Mouse (Mus musculus): ENCODE measurements at regions not wholly inside any gene's neighbourhood (a gene's known extent, or its start where the extent isn't known, plus 50 kb on each side); places are given as distances from the start of the nearest gene placed in this dataset.
"Not testable (repeated sequence)": the region's sequence is repeated elsewhere in the genome, so short reads cannot be mapped to it uniquely, and the experiment has no call there.

DNA sequence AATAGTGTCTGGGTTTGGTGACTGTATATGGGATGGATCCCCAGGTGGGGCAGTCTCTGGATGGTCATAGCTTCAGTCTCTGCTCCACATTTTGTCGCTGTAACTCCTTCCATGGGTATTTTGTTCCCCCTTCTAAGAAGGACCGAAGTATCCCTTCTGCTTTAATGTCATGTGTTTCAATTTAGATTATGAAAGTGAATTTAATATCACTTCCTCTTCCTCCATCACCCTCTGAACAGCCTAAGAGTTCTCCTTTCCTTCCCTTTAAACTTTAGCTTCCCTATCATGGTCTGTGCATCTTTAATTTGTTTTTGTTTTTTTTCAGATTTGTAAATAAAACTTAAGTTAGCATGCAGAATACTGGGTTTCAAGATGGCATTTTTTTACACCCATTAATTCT, 211.0 kb upstream of the Phyhipl start:
- no peak for DNase-seq (ENCODE audit: low spot score in 2 of 2)

DNA sequence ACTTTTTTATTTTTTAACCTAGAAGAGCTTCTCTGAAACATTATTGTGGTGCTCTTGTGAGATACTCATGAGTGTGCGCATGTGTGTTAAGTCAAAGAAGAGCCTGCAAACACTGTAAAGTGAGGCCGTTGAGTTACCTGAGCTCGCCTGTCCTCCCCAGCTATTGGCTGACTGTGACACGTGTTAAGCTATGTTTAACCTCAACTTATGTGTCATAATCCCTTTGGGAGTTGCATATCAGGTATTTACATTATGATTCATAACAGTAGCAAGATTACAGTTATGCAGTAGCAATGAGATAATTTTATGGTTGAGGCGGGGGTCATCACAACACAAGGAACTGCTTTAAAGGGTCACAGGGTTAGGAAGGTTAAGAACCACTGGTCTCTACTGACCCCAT, 208.9 kb upstream of the Phyhipl start:
- no peak for DNase-seq (ENCODE audit: low spot score in 2 of 2)

DNA sequence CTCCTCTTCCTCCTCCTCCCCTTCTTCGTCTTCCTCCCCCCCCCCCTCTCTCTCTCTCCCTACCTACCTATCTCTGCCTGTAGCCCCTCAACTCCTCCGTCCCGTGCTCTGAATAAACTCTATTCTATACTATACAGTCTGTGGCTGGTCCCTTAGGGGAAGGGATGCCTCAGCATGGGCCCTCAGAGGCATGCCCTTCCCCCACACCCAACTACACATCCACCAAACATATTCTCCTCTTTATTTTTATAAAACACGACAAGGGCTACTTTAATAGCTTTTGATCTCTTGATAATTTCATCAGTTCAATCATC, 206.2 kb upstream of the Phyhipl start:
- DNase-seq (ENCODE audit: low spot score in 2 of 2) = no peak

DNA sequence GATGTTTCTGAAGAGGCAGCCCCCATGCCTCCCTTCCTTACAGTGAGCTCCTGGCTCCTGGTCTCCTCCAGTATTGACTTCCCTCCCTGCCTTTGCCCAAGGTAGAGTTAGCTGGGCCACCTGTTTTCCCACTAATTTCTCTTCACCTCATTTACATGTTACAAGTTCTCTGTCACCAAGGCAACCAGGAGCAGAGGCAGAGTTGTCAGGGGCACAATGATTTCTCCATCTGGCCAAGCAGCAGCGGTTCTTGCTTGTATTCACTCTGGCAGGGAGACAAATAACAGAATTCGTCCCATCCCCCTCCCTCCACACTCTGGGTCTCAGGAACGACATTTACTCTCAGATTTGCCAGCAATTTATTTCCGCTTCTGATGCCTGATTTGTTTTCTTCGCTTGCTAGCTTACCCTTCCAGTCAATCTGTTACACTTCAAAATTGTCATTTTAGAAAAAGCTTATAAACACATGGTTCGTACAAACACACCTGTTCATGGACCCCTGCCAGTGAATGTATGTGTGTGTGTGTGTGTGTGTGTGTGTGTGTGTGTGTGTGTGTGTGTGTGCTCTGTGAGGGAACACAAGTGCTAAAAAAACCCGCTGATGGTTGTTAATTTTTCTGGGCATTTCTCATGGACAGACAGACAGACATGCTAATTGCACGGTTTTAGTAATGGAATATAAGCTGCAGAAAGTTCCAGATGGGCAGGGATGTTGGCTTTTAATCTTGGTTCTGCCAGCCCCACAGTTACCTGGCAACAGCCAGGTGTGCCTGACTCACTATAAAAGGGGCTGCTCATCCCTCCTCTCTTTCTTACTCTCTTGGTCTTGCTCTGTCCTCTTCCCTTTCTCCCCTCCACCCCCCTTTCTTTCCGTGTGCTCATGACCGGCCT, 205.6 kb upstream of the Phyhipl start:
- DNase-seq (ENCODE audit: low spot score in 2 of 2) = peak in 1 of 2 experiments; percentile 31

DNA sequence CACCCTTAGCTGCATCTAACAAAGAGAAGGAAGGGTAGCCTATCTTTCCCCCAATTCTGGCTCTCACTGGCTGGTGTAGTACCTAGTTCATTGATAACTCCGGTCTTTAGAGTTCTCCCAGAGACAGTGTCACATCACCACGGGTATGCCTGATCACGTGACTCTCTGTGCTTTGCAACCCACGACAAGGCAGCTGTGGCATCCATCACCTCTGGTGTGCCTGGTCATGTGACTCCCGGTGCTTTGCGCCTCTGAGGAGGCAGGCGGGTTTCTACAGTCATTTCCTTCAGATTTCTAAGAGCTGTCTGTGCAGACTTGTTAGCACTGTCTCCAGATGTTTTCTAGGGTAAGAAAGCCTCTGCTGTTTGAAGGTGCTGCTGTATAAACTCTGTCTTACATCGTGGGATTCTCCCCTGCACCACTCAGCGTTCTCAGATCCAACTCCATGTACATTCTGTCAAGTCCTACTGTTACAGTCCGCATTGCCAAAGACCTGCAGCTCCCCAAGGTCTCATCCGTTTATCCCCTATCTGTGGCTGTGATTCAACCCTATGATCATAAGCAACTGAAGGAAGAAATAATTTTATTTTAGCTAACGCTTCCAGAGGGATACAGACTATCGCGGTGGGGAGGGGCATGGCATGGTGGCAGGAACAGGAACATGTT, 201.5 kb upstream of the Phyhipl start:
- no peak for DNase-seq (ENCODE audit: low spot score in 2 of 2)

DNA sequence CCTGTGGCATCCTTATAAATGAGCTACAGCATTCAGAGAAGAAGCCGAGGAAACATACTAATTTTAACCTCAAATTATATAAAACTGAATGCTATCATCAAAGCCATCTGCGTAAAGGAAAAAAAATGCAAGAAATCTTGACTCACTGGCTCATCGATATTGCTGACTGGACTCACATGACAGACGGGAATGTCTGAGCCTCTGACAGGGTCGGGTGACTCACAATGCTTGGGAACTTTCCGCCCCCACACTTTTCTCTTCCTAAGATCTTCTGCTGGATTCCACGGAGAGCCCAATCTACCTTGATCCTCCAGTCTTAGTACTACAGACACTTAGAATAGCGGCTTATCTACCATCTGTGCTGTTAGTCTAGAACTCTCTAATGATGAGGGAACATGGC, 200.2 kb upstream of the Phyhipl start:
- DNase-seq (ENCODE audit: low spot score in 2 of 2) = no peak

DNA sequence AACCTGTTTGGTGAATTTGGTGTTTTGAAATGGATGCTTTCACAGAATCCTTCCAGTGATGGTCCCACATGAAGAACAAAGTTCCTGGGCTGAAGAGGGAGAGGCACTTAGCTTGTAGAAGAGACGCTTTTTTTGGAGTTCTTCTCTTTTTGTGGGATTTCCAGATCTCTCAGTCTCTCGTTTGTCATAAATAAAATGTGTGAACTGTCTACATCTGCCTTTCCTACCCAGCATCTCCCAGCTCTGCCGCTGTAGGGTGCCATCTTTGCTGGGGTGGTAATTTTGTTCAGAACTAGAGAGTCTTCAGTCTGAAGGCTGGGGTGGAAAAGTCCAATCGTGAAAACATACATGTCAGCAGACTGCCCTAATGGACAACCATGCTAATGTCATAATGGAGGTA, 197.8 kb upstream of the Phyhipl start:
- DNase-seq (ENCODE audit: low spot score in 2 of 2) = no peak

DNA sequence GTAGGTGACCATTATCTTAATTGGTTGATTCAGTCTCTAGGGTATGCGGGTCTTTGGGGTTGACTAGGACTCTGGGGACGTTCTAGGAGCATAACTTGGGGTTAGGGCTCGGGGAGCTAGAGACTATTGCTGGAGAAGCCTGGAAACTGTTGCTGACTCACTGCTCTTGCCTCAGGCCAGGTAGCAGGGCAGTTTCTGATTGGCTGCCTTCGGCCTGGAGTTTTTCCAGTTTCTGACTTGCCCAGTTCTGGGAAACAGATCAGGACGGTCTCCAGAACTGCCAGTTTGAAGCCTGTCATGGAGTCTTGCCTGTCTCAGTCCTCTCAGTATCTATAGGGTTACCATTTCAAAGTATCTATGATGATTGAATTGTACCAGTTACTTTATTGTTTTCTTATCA, 192.4 kb upstream of the Phyhipl start:
- DNase-seq (ENCODE audit: low spot score in 2 of 2) = no peak

DNA sequence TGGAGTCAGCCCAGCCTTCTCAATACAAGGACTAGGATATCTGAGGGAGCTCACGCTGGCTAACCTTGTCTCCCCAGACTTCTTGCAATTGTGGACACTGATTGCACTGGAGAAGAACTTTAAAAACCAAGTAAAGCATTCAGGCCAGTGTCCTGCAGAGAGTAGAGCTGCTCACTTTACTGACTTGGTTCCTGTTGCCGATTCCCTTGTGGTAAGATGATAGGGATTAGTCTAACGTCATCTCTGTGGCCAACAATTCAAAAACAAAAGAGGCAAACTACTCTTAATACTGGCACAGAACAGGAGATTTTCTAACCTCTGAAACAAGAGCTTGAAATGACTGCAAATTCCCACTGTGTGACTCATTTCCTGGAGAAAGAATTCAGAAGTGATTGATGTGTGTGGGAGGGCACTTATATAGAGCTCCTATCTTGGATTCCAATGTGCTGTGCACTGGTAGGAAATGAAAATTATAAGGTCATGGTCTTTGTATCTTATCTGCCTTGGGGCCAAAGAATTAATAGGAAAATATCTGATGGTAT, 191.6 kb upstream of the Phyhipl start:
- DNase-seq (ENCODE audit: low spot score in 2 of 2) = no peak

DNA sequence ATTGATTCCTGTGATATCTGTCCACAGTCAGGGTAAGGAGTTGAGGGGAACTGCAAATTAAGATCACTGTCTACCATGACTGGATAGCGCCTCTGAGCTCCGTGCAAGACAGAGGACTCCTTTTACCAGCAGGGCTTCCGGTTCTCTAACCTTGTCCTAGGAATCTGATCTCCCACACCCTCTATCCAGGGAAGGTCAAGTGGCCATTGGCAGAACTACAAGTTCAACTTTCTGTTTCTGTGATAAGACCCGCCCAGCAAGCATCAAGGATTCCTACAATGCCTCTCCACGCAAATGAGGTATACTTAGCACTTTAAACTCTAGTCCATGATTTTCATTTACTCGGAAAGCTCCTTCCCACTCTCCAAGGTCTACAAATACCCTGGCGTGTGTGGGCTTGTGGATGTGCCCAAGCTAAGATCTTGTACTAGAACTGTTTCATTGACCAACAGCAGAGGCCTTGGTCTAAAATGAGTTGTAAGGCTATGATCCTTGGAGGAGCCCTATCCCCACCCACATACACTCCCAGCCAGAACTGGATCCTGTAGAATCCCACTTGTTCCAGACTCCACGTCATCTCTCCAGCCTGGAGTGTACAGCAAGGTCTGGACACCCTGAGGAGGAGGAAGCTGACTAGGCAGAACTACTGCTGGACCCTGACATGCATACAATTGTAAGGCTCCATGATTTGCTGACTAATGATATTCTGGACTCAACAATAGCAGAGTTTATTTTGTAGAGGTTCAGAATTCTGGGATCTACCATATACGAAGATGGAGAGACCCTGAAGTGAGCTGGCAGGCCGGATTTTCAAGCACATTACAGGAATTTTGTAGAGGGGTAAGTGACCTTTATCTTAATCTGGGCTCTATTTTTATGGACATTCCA, 190.8 kb upstream of the Phyhipl start:
- no peak for DNase-seq (ENCODE audit: low spot score in 2 of 2)

DNA sequence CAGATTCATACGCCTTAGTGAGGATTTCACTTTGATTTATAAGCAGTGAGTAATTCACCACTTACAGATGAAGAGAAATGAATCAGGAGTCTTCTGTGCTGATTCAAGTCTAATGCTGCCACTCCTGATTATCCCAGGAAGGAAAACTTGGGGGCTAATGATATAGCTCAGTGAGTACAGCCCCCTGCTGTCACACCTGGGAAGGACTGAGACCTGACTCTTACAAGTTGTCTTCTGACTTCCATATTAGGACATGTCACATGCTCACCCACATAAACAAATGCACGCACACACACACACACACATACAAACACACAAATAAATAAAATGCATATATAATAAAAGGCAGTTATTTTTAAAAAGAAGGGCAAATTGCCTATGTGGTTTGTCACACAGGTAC, 188.1 kb upstream of the Phyhipl start:
- DNase-seq (ENCODE audit: low spot score in 2 of 2) = no peak

DNA sequence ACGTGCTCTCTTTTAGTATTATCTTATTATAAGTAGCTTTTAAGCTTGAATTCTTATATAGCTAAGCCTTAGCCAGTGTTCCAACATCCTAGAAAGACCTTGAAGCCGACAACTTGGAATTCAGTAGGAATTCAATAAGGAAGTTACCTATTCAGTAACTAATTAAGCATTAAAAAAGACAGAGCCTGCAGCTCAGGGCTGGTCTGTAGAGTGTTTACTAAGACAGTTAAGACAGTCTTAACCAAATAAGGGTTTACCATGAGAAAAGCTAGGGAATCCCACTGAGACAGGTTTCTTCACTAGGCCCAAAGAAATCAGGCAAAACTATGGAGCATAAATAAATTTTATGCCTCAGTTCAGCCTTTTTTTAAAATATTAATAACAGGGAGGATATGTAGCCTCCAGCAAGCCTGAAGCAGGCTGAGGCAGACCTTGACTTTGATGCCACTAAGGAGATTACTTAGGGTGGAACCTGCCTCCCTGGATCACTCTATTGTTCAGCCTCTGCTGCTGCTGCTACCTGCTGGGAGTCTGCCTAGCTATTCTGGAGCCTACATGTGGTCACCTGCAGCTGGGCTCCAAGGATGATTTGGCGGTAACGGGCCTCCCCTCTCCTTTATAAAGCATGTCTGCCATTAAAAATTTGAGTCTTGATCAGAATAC, 186.5 kb upstream of the Phyhipl start:
- no peak for DNase-seq (ENCODE audit: low spot score in 2 of 2)

DNA sequence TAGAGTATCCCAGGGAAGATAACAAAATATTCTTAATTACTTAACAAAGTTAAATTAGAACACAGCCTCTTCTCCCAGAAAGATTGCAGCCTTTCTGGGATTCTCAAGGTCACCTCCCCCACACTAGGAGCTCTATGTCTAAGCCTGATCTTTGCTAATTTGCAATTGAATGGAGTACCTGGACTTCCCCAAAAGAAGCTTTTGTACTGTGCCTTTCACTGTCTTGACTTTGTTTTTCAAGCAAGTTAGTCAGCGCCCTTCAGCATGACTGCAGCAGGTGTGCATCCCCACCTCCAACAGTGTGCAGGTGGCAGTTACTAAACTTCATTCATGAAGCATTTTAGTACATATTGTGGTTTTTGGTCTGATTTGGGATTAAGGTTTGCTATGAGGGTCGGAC, 185.4 kb upstream of the Phyhipl start:
- not testable (repeated sequence) for DNase-seq (ENCODE audit: low spot score in 2 of 2)

DNA sequence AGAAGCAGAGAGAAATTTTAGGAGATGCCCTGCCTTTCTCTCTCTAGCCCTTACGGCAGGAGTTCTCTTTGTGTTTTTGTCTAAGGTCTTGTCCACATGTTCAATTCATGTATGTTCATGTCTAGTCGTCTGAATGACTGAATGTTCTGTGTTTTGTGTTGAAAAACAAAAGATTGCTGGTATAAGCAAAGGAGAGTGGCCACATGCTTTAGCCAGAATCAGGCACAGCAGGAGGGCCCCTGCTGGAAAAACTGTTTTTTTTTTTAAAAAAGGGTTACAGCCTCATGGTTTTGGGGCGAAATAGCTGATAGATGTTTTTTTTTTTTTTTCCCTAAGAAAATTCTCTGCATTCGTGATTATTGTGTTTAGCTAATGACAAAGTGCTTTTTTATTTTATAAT, 182.4 kb upstream of the Phyhipl start:
- DNase-seq (ENCODE audit: low spot score in 2 of 2) = no peak

DNA sequence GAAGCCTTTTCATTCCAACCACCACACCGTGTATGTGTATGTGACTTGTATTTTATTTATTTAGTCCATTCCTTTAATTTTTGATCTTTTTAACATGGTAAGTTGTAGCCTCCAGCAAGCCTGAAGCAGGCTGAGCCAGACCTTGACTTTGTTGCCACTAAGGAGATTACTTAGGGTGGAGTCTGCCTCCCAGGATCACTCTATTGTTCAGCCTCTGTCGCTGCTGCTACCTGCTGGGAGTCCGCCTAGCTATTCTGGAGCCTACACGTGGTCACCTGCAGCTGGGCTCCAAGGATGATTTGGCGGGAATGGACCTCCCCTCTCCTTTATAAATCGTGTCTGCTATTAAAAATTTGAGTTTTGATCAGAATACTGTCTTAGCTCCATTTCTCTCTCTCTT, 181.6 kb upstream of the Phyhipl start:
- DNase-seq (ENCODE audit: low spot score in 2 of 2) = no peak

DNA sequence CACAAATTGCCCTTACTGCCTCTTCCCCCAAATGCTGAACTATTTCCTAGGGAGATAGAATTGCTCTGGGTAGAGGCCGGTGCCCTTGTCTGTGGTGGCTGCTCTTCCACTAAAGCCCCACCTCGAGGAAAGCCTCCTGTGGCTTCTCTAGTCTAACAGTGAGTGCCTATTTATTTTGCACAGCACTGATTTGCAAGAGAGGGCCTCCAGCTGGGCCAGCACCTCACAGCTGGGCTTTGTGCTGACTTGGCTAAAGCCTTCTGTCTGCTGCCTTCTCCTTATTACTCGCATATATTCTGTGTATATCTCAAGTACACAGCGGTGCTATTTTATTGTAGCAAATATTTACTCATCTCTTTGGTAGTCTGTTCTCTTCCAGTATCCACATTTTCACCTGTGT, 176.9 kb upstream of the Phyhipl start:
- no peak for DNase-seq (ENCODE audit: low spot score in 2 of 2)

DNA sequence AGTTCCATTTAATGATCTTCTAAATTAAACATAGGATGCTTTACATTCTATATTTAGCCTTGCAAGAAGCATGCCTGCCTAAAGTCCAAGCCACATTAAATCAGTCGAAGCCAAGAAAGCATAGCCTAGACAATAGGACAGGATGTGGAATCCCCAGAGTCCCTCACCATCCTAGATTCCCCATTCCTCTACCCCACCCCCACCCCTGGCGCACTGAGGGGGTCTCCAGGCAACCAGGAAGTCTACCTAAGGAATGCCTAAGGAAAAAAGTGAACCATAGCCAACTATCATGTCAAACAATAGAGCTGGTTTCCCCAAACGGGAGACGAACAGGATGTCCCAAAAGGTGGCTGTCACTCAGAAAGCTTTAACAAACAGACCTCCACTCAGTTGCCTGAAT, 172.5 kb upstream of the Phyhipl start:
- DNase-seq (ENCODE audit: low spot score in 2 of 2) = no peak

DNA sequence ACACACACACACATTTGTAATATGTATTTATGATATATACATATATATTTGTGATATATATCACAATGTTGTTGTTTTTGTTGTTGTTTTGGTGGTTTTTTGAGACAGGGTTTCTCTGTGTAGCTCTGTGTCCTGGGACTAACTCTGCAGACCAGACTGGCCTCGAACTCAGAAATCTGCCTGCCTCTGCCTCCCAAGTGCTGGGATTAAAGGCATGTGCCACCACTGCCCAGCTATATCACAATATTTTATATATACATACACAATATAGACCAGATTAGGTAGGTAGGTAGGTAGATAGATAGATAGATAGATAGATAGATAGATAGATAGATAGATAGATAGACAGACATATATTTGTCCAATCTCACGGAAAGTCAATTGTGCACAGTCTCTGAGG, 171.8 kb upstream of the Phyhipl start:
- not testable (repeated sequence) for DNase-seq (ENCODE audit: low spot score in 2 of 2)

DNA sequence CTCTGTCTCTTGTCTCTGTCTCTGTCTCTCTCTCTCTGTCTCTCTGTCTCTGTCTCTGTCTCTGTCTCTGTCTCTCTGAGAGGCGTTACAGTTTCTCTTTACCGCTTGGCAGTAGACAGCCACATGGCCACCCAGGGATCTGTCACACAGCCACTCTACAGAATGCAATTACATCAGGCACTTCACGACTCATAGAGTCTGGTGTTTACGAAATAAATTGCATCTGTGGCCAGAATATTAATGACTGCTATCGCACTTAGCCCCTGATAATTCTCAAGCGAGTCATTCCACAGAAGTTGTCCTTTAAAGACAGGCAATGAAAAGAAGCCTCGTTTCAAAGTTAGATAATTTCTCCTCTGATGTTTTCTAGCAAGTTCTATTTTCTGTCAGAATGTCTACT, 170.9 kb upstream of the Phyhipl start:
- DNase-seq (ENCODE audit: low spot score in 2 of 2) = no peak

DNA sequence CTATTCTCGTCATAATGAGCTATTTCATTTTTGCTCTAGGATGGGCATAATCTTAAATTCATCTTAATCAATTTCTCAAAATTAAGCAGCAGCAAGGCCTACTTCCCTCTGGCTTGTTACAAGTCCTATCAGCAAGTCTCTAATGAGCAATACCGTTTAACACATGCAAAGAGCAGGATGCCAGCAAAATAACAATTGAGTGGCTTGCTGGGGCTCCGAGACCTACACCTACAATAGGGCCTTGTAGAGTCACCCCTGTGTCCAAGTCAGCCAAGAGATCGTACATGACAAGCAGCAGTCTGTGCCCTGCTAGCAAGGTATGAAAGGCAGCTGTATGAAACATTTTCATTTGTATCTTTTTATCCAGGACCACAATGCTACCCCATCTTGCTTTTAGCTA, 169.7 kb upstream of the Phyhipl start:
- no peak for DNase-seq (ENCODE audit: low spot score in 2 of 2)

DNA sequence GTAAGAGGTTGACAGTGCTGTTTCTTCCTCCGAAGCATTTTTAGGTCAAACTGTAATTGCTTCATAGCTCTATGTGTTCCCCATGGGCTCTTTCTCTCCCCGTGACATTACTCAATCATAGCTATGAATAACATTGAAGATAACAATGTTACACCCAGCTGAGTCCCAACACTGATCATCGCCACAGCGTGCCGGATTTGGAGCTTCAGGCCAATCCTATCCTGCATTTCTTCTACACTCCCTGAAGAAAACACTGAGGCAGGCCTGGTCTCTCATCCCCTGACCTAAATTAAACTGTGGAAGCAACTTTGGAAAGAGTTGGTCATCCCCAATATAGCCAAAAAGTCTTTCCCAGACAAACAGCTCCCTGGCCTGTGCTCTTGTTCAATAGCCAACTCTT, 168.7 kb upstream of the Phyhipl start:
- DNase-seq (ENCODE audit: low spot score in 2 of 2) = no peak

DNA sequence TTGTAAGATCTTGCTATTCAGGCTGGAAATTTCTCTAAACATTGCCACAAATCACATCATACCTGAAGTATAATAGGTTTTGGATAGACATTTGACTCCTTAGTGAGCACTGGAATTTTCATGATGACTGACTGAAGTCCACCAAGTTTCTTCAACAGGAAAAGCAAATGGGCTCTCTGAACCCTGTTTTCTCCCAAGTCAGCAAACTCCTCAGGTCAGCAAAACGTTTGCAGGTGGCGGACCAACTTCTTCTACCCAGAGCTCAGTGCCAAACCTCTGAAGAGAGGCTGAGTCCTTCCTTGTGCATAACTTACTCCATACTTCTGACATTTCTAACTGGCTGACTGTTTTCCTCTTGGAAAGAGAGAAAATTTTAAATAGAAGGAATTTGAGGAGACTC, 164.2 kb upstream of the Phyhipl start:
- no peak for DNase-seq (ENCODE audit: low spot score in 2 of 2)

All from frontal cortex, postnatal 10 days (tissue).